Mouse (Mus musculus): ENCODE data around the gene Limd1. TPM values are rescaled to one million over a fixed set of nuclear protein-coding genes. Genes with fewer than 3 reads are reported as not detected.

Gene Limd1
- polyA plus RNA-seq, 2 experiments = 32.5 to 58.4 TPM

DNA sequence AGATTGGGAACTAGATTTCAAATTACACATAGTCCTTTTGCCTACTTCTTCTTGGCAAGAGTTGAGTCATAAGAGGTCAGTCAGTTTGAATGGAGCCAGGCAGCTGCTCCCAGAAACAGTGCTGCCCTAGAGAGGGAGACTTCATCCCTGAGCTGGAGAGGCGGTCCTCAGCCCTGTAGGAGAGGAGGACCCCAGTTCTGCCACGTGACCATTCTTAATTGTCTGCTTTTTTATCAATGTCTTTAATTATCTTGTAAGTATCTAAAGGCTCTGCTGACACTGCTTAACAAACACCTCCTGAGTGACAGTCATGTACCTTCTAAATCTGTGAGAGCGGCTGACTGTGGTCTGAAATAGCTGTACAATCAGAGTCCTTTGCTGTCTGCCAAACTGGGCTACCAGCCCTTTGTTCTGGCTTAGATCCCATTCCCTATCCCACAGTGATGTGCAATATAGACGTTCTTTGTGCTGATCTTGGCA, 11.3 kb upstream of the Limd1 start:
- no peak overlapping the region for H3K27ac ChIP-seq (replicated peaks; ENCODE audit: low read depth, low read length)
- no peak overlapping the region for H3K4me3 ChIP-seq (replicated peaks; ENCODE audit: low read length)
- 0 out of 2 replicates have a peak, but pooled peaks cover 8% of the 10 kb centered on the region for H3K36me3 ChIP-seq (ENCODE audit: control insufficient read depth, insufficient read depth, low read length)
- H3K9me3 ChIP-seq (ENCODE audit: control insufficient read depth, low read length) = no peaks in the 10 kb centered on the region
- no peaks in the 10 kb centered on the region for H3K27me3 ChIP-seq (ENCODE audit: control insufficient read depth, insufficient read depth, low read length)
- DNase-seq (ENCODE audit: low spot score) (no peak), ATAC-seq (ENCODE audit: low FRiP score, low read depth) (no peak)
- no peaks in the 10 kb centered on the region for H3K4me1 ChIP-seq (ENCODE audit: control insufficient read depth, insufficient read depth, low read length)
- H3K9ac ChIP-seq (ENCODE audit: low read depth, low read length, severe bottlenecking) = no peak overlapping the region
- WGBS = 70% methylated on average over 4 of the region's 4 CpGs
- TF ChIP-seq POLR2A (IDR thresholded peaks at IDR 0.05; ENCODE audit: borderline replicate concordance, extremely low read depth, insufficient read depth, insufficient read length) = no peak
- no peak overlapping the region for H3K4me2 ChIP-seq (replicated peaks; ENCODE audit: low read depth, low read length, severe bottlenecking)

DNA sequence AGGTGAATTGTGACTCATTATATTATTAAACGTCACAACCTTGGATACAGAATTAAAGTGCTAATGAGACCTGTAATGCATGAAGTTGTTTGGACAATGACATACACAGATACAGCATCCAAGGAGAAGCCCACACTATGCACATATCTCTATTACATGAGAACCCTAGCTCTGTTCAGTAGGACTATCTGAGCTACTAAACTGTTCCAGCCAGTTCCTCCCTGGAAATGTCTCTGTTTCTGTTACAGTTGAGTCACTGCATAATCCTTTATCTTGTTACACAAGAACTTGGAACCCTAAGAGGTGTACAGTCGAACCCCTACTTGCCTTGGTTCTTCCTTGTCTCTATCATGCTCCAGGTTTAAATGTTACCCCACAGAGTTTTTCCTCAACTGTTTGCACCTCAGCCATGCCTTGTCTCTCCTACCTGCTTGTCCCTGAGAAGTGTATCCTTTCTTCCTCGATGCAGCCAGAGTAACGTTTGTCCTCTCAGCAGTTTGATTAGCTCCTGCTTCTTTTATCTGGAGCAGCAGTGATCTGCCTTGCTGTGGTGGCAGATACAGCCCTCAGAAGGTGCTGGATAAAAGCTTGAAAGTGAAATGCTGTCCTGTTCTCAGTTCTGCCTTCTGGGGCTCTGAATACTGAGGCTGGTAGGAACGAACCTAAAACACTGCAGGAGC, 10.0 kb upstream of the Limd1 start:
- Histone ChIP-seq H3K9ac (ENCODE audit: low read depth, low read length, severe bottlenecking) (no peak overlapping the region), H3K4me3 (replicated peaks; ENCODE audit: low read length) (no peak overlapping the region), H3K9me3 (ENCODE audit: control insufficient read depth, low read length) (no peaks in the 10 kb centered on the region), H3K27ac (replicated peaks; ENCODE audit: low read depth, low read length) (no peak overlapping the region), H3K4me2 (replicated peaks; ENCODE audit: low read depth, low read length, severe bottlenecking) (no peak overlapping the region), H3K27me3 (ENCODE audit: control insufficient read depth, insufficient read depth, low read length) (no peaks in the 10 kb centered on the region), H3K4me1 (ENCODE audit: control insufficient read depth, insufficient read depth, low read length) (no peaks in the 10 kb centered on the region), H3K36me3 (ENCODE audit: control insufficient read depth, insufficient read depth, low read length) (no peaks in the 10 kb centered on the region)
- WGBS = 58% methylated on average over 5 of the region's 5 CpGs
- DNase-seq (ENCODE audit: low spot score) (no peak), ATAC-seq (ENCODE audit: low FRiP score, low read depth) (no peak)
- no peak for TF ChIP-seq POLR2A (IDR thresholded peaks at IDR 0.05; ENCODE audit: borderline replicate concordance, extremely low read depth, insufficient read depth, insufficient read length)

DNA sequence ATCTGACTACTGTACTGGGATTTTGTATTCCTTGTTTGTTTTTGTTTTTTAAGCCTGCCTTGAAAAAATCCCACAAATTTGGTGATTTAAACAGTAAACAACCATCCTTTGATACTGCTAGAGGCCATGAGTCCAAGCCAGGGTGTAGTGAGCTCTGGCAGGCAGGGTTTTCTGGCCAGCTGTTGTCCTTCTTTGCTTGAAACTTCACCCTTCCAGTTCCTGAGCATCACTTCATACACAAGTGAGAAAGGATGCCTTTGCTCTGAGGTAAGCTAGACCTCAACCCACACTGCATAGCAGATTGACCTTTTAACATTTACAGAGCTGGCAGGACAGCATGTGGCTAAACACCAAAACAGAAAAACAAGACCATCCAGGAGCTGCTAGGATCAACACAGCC, 9.4 kb upstream of the Limd1 start:
- Histone ChIP-seq H3K4me1 (ENCODE audit: control insufficient read depth, insufficient read depth, low read length) (no peaks in the 10 kb centered on the region), H3K4me2 (replicated peaks; ENCODE audit: low read depth, low read length, severe bottlenecking) (no peak overlapping the region), H3K9me3 (ENCODE audit: control insufficient read depth, low read length) (no peaks in the 10 kb centered on the region), H3K9ac (ENCODE audit: low read depth, low read length, severe bottlenecking) (no peak overlapping the region), H3K4me3 (replicated peaks; ENCODE audit: low read length) (no peak overlapping the region), H3K27me3 (ENCODE audit: control insufficient read depth, insufficient read depth, low read length) (no peaks in the 10 kb centered on the region), H3K27ac (replicated peaks; ENCODE audit: low read depth, low read length) (no peak overlapping the region), H3K36me3 (ENCODE audit: control insufficient read depth, insufficient read depth, low read length) (no peaks in the 10 kb centered on the region)
- DNase-seq (ENCODE audit: low spot score) (no peak), ATAC-seq (ENCODE audit: low FRiP score, low read depth) (no peak)
- no peak for TF ChIP-seq POLR2A (IDR thresholded peaks at IDR 0.05; ENCODE audit: borderline replicate concordance, extremely low read depth, insufficient read depth, insufficient read length)

DNA sequence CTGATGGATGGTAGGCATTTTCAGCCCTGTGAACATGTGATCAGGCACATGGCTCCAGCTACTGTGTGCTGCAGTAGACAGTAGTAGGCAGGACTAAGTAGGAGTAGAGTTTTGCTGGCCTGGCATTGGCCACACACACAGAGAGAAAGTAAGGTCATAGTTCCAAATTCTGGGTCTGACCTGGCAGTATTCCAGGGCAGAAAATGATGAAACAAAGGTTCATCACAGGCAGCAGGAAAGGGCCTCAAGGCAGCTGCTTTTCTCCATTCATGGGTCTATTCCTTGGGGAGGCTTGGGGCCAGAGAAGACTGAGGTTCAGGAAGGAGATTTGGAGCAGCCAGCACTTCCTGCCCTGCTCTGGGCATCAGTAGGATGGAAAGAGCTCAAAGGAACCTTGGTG, 5.1 kb upstream of the Limd1 start:
- H3K4me1 ChIP-seq (ENCODE audit: control insufficient read depth, insufficient read depth, low read length) = peaks cover 8% of the 10 kb centered on the region; the same call in 1 of the 2 replicates
- no peak for TF ChIP-seq POLR2A (IDR thresholded peaks at IDR 0.05; ENCODE audit: borderline replicate concordance, extremely low read depth, insufficient read depth, insufficient read length)
- no peak for ATAC-seq (ENCODE audit: low FRiP score, low read depth)
- no peaks in the 10 kb centered on the region for H3K27me3 ChIP-seq (ENCODE audit: control insufficient read depth, insufficient read depth, low read length)
- DNase-seq (ENCODE audit: low spot score) = no peak
- peak overlapping the region; percentile 62 for H3K27ac ChIP-seq (replicated peaks; ENCODE audit: low read depth, low read length)
- no peak overlapping the region for H3K4me2 ChIP-seq (replicated peaks; ENCODE audit: low read depth, low read length, severe bottlenecking)
- no peak overlapping the region for H3K4me3 ChIP-seq (replicated peaks; ENCODE audit: low read length)
- no peak overlapping the region for H3K9ac ChIP-seq (ENCODE audit: low read depth, low read length, severe bottlenecking)
- H3K36me3 ChIP-seq (ENCODE audit: control insufficient read depth, insufficient read depth, low read length) = no peaks in the 10 kb centered on the region
- H3K9me3 ChIP-seq (ENCODE audit: control insufficient read depth, low read length) = no peaks in the 10 kb centered on the region

DNA sequence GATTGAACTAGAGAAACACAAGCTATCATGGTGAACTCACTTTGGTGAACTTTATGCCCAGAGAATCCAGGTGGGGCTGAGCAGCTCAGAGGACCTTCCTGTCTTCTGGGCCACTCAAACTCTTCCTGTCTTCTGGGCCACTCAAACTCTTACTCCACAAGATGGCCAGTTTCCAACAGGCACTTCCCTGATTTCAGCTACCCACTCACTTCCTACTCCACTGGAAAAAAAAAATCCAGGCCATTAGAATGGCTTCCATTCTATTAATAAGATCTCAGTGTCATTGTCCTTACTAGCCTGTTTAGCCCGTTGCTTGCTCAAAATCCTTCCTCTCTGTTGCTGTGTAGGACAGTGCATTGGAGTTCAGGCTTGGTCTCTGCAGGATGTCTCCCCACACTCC, 2.9 kb upstream of the Limd1 start:
- H3K27me3 ChIP-seq (ENCODE audit: control insufficient read depth, insufficient read depth, low read length) = no peaks in the 10 kb centered on the region
- TF ChIP-seq POLR2A (IDR thresholded peaks at IDR 0.05; ENCODE audit: borderline replicate concordance, extremely low read depth, insufficient read depth, insufficient read length) = no peak
- peaks cover 20% of the 10 kb centered on the region for H3K4me1 ChIP-seq (ENCODE audit: control insufficient read depth, insufficient read depth, low read length)
- H3K4me2 ChIP-seq (replicated peaks; ENCODE audit: low read depth, low read length, severe bottlenecking) = no peak overlapping the region
- H3K36me3 ChIP-seq (ENCODE audit: control insufficient read depth, insufficient read depth, low read length) = no peaks in the 10 kb centered on the region
- no peak overlapping the region for H3K4me3 ChIP-seq (replicated peaks; ENCODE audit: low read length)
- ATAC-seq (ENCODE audit: low FRiP score, low read depth) = no peak
- no peak overlapping the region for H3K9ac ChIP-seq (ENCODE audit: low read depth, low read length, severe bottlenecking)
- no peaks in the 10 kb centered on the region for H3K9me3 ChIP-seq (ENCODE audit: control insufficient read depth, low read length)
- DNase-seq (ENCODE audit: low spot score) = no peak
- 71% methylated on average over 1 of the region's 1 CpGs for WGBS
- H3K27ac ChIP-seq (replicated peaks; ENCODE audit: low read depth, low read length) = no peak overlapping the region

Measured in limb, embryonic 14.5 days (tissue).